Comparison of ENCODE assay signal across 14 mouse cellular contexts in genomic region chr19:48240960-48241359, GRCm38 (mm10). TPM values are rescaled to one million over a fixed set of nuclear protein-coding genes. Genes with fewer than 3 reads are reported as not detected.
DNase-seq lines count a peak whose midpoint lies in the region; ATAC-seq and TF ChIP-seq lines count a peak whose summit lies in the region.
"Had no signal": no experiment of that assay in that cellular context is flagged by ENCODE, and none has a peak within 500 bp of the region (broad histone marks: within the 10 kb centered on the region; RNA-seq: fewer than 3 reads in every experiment).

No protein-coding gene starts in this region.

- TF ChIP-seq CTCF in layer of hippocampus, adult 2 months (conservative IDR thresholded peaks at IDR 0.05) = no peak

- peak overlapping the region; percentile 36; the same call in 1 of the 2 replicates for H3K27ac ChIP-seq in layer of hippocampus, adult 2 months

- H3K4me3 ChIP-seq in layer of hippocampus, adult 2 months = no peak overlapping the region

- peak; percentile 6 for DNase-seq in cerebellum, adult 9-10 months
- DNase-seq in cerebellum, adult 11-12 months = no peak
- DNase-seq in right cerebral cortex, adult 18-20 months = peak; percentile 28
- no peak for DNase-seq in right cerebral cortex, postnatal 36 days (ENCODE audit: low spot score in 2 of 2)
- peak; percentile 32 to 73 for DNase-seq in layer of hippocampus, adult 2 months (ENCODE audit: low spot score in 2 of 2)
- DNase-seq in retina, postnatal 1 day = peak; percentile 69
- DNase-seq in spleen, postnatal 36 days (ENCODE audit: low spot score in 2 of 2) = no peak
- DNase-seq: cerebellum, adult 18-20 months; kidney, postnatal 36 days; lung, postnatal 10 days; thymus, postnatal 36 days had no signal

- ATAC-seq in inflammation-experienced regulatory T-cells, adult 6 months = no peak

RNA-seq across cellular contexts. Expression of gene Sorcs3, which starts 35.1 kb away (rescaled TPM):
- total RNA-seq in layer of hippocampus, adult 2 months (2021) = 10 to 100 TPM; 34.1 to 34.3 TPM
- under 1 TPM in 1 of 3 experiments, not detected in 2; 0.16 TPM for polyA plus RNA-seq in inflammation-experienced regulatory T-cells, adult 6 months (2017; shearing (Covaris generic))
- total RNA-seq: ES-E14 had no signal
- polyA plus RNA-seq: spleen, adult 2 months had no signal

Comparison
In these comparisons a context has a peak if more than half of its experiments do, and no peak if none do; other contexts are left out.
1. DNase-seq: peak in cerebellum, adult 9-10 months (single experiment), right cerebral cortex, adult 18-20 months (single experiment), layer of hippocampus, adult 2 months (2 of 2) and retina, postnatal 1 day (single experiment); none in cerebellum, adult 11-12 months (single experiment), right cerebral cortex, postnatal 36 days (0 of 2) and spleen, postnatal 36 days (0 of 2).